Mouse (Mus musculus) forebrain, embryonic 11.5 days (tissue): ENCODE measurements at regions not wholly inside any gene's neighbourhood (a gene's known extent, or its start where the extent isn't known, plus 50 kb on each side); places are given as distances from the start of the nearest gene placed in this dataset.

ENCODE experiments used
- ATAC-seq: fragments of 200-750 bp; cut with Nextera tagmentation; replicated peaks from 2 replicates; pipeline ENCODE4 v1.8.0; 2017; ENCODE audit warnings: moderate TSS enrichment; ENCODE audit not compliant: low FRiP score
- DNase-seq: peaks from one replicate; pipeline ENCODE4 v3.0.0-alpha.2; 2017; ENCODE audit warnings: low spot score
- H3K27ac ChIP-seq: fragments of 300-500 bp; sonication (generic); 2 replicates; pipeline ENCODE4 v1.5.1; 2014; ENCODE audit warnings: low read depth, low read length
- H3K27me3 ChIP-seq: fragments of 300-500 bp; sonication (generic); 2 replicates; pipeline ENCODE4 v1.6.1; 2014; ENCODE audit warnings: mild to moderate bottlenecking, low read length, mixed read lengths; ENCODE audit not compliant: control insufficient read depth, insufficient read depth
- H3K36me3 ChIP-seq: fragments of 300-500 bp; sonication (generic); 2 replicates; pipeline ENCODE4 v1.6.1; 2014; ENCODE audit warnings: mild to moderate bottlenecking, low read length, moderate library complexity, mixed read lengths; ENCODE audit not compliant: control insufficient read depth, insufficient read depth
- H3K4me1 ChIP-seq: fragments of 300-500 bp; sonication (generic); replicated peaks from 2 replicates; pipeline ENCODE4 v1.6.1; 2014; ENCODE audit warnings: low read length, mixed read lengths; ENCODE audit not compliant: control insufficient read depth, insufficient read depth
- H3K4me2 ChIP-seq: fragments of 300-500 bp; sonication (generic); 2 replicates; pipeline ENCODE4 v1.6.1; 2014; ENCODE audit warnings: low read depth, mild to moderate bottlenecking, low read length, moderate library complexity, mixed read lengths; ENCODE audit not compliant: severe bottlenecking
- H3K4me3 ChIP-seq: fragments of 300-500 bp; sonication (generic); 2 replicates; pipeline ENCODE4 v1.5.1; 2014; ENCODE audit warnings: low read depth, low read length
- H3K9ac ChIP-seq: fragments of 300-500 bp; sonication (generic); 2 replicates; pipeline ENCODE4 v1.6.1; 2014; ENCODE audit warnings: low read length
- H3K9me3 ChIP-seq: fragments of 300-500 bp; sonication (generic); 2 replicates; pipeline ENCODE4 v1.6.1; 2016; ENCODE audit warnings: low read length, mixed read lengths; ENCODE audit not compliant: control insufficient read depth
- WGBS: fragments of 180-500 bp; shearing (Covaris S2); extraction: QIAGEN DNeasy Blood & Tissue Kit; methylation state at CpG from one replicate; pipeline ENCODE4 v1.1.7; 2014; 5-methylcytosine and 5-hydroxymethylcytosine counted together

GRCm38 (mm10) chr16:50045552-50046547, 245.5 kb downstream of the Cd47 start:
- no peaks in the 10 kb centered on the region for H3K36me3 ChIP-seq
- peak; percentile 92 for ATAC-seq
- no peaks in the 10 kb centered on the region for H3K9me3 ChIP-seq
- no peak overlapping the region for H3K27ac ChIP-seq
- H3K27me3 ChIP-seq: no peaks in the 10 kb centered on the region
- no peaks in the 10 kb centered on the region; the same call in 1 of the 2 replicates for H3K4me1 ChIP-seq
- peak overlapping the region; percentile 29 for H3K4me3 ChIP-seq
- WGBS: 8% methylated on average over 32 of the region's 32 CpGs
- peak; percentile 87 for DNase-seq
- H3K4me2 ChIP-seq: peak overlapping the region; percentile 51
- peak overlapping the region; percentile 43 for H3K9ac ChIP-seq

DNA sequence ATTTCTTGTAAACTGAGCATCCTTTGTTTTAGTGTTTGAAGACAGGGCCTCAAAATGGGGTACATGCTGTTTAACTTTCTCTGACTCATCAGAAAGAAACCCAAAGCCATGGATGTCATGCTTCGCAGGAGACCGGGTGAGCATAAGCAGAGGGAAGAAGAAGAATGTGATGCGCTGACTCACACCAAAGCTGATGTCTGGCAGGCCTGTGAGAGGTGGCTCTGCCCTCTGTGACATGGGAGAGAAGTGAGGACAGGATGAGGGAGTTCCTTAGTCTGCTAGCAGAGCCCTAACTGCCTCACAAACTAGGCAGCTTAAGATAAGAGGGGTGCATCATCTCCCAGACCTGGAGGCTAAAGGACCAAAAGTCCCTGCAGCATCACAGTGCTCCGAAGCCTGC, 263.2 kb downstream of the Cd47 start:
- WGBS: 92% methylated on average over 4 of the region's 4 CpGs
- ATAC-seq: no peak
- no peak overlapping the region for H3K4me2 ChIP-seq
- no peak overlapping the region for H3K4me3 ChIP-seq
- H3K27ac ChIP-seq: no peak overlapping the region
- no peak overlapping the region for H3K9ac ChIP-seq
- no peaks in the 10 kb centered on the region for H3K9me3 ChIP-seq
- H3K4me1 ChIP-seq: no peaks in the 10 kb centered on the region
- no peaks in the 10 kb centered on the region for H3K27me3 ChIP-seq
- no peaks in the 10 kb centered on the region for H3K36me3 ChIP-seq
- DNase-seq: no peak

GRCm38 (mm10) chr16:50065336-50066082, 265.2 kb downstream of the Cd47 start:
- no peak for ATAC-seq
- H3K27ac ChIP-seq: no peak overlapping the region
- no peaks in the 10 kb centered on the region for H3K36me3 ChIP-seq
- WGBS: 91% methylated on average over 5 of the region's 5 CpGs
- H3K9me3 ChIP-seq: no peaks in the 10 kb centered on the region
- H3K27me3 ChIP-seq: no peaks in the 10 kb centered on the region
- H3K9ac ChIP-seq: no peak overlapping the region
- no peak for DNase-seq
- no peak overlapping the region for H3K4me3 ChIP-seq
- no peaks in the 10 kb centered on the region for H3K4me1 ChIP-seq
- no peak overlapping the region for H3K4me2 ChIP-seq

GRCm38 (mm10) chr16:50069033-50069432, 268.7 kb downstream of the Cd47 start:
- H3K27me3 ChIP-seq: no peaks in the 10 kb centered on the region
- no peaks in the 10 kb centered on the region for H3K36me3 ChIP-seq
- no peak for ATAC-seq
- no peak overlapping the region for H3K4me2 ChIP-seq
- H3K9ac ChIP-seq: no peak overlapping the region
- no peak overlapping the region for H3K4me3 ChIP-seq
- H3K4me1 ChIP-seq: no peaks in the 10 kb centered on the region; the same call in 1 of the 2 replicates
- 83% methylated on average over 4 of the region's 4 CpGs for WGBS
- H3K27ac ChIP-seq: no peak overlapping the region
- DNase-seq: peak; percentile 53
- no peaks in the 10 kb centered on the region for H3K9me3 ChIP-seq

DNA sequence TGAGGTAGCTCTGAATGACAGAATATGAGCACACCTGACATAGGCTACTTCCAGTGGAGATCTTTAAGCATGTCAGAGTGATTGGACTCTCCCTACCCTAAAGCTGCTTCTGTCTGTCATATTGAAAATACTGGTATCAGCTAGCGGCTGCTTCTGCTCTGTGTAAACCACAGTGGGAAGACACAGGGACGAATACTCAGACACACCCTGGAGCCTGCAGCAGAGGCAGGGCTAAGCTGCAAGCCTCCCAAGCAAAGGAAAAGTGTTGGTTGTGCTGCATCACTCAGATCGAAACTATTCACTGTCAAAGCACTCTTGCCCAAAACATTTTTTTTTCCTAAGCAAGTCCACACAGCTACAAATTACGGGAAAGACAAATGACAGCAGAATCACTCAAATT, 270.4 kb downstream of the Cd47 start:
- no peak overlapping the region for H3K27ac ChIP-seq
- H3K4me1 ChIP-seq: no peaks in the 10 kb centered on the region; the same call in 1 of the 2 replicates
- 80% methylated on average over 4 of the region's 4 CpGs for WGBS
- no peaks in the 10 kb centered on the region for H3K36me3 ChIP-seq
- ATAC-seq (no peak), DNase-seq (no peak)
- H3K27me3 ChIP-seq: no peaks in the 10 kb centered on the region
- H3K4me3 ChIP-seq: no peak overlapping the region
- H3K9me3 ChIP-seq: no peaks in the 10 kb centered on the region
- H3K4me2 ChIP-seq: no peak overlapping the region
- no peak overlapping the region for H3K9ac ChIP-seq

GRCm38 (mm10) chr16:50072853-50073360, 272.6 kb downstream of the Cd47 start:
- peak overlapping the region; percentile 48 for H3K4me2 ChIP-seq
- no peak overlapping the region for H3K27ac ChIP-seq
- H3K4me3 ChIP-seq: no peak overlapping the region
- peak; percentile 44 for ATAC-seq
- no peaks in the 10 kb centered on the region for H3K9me3 ChIP-seq
- 22% methylated on average over 14 of the region's 14 CpGs for WGBS
- no peaks in the 10 kb centered on the region for H3K27me3 ChIP-seq
- no peaks in the 10 kb centered on the region; the same call in 1 of the 2 replicates for H3K4me1 ChIP-seq
- H3K9ac ChIP-seq: peak overlapping the region; percentile 14; the same call in 1 of the 2 replicates
- DNase-seq: peak; percentile 65
- H3K36me3 ChIP-seq: no peaks in the 10 kb centered on the region

- H3K36me3 ChIP-seq: no peaks in the 10 kb centered on the region
- H3K9me3 ChIP-seq: no peaks in the 10 kb centered on the region
- H3K27ac ChIP-seq: no peak overlapping the region
- ATAC-seq (no peak), DNase-seq (no peak)
- WGBS: 75% methylated on average over 4 of the region's 4 CpGs
- H3K4me2 ChIP-seq: no peak overlapping the region
- no peak overlapping the region for H3K4me3 ChIP-seq
- H3K9ac ChIP-seq: no peak overlapping the region
- H3K4me1 ChIP-seq: no peaks in the 10 kb centered on the region; the same call in 1 of the 2 replicates
- H3K27me3 ChIP-seq: no peaks in the 10 kb centered on the region
These were observed 273.6 kb downstream of the Cd47 start for GRCm38 (mm10) chr16:50073979-50074378.

DNA sequence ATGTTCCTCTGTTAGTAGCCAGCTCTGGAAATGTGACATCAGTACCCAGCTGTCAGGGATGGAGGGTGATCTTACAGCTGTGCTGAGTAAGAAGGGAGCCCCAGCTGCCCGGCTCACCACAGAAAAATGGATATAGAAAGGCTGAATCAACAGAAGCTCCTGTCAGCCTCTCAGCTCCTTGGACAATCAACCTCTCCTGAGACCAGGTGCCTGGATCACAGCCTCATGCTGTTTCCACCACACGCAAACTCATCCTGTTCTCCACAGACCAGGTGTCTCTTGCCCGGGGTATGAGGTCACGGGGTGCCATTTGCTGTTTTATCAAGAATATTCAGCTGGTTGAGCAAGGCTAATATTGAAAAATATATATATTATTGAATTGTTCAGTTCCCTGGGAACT, 275.3 kb downstream of the Cd47 start:
- Histone ChIP-seq H3K4me2 (no peak overlapping the region), H3K9ac (no peak overlapping the region), H3K36me3 (no peaks in the 10 kb centered on the region), H3K27ac (no peak overlapping the region), H3K27me3 (no peaks in the 10 kb centered on the region), H3K4me3 (no peak overlapping the region), H3K4me1 (no peaks in the 10 kb centered on the region; the same call in 1 of the 2 replicates), H3K9me3 (no peaks in the 10 kb centered on the region)
- DNase-seq (no peak), ATAC-seq (no peak)
- 87% methylated on average over 4 of the region's 4 CpGs for WGBS
